Mouse (Mus musculus): ENCODE results near the gene Nwd2. TPM values are rescaled to one million over a fixed set of nuclear protein-coding genes. Genes with fewer than 3 reads are reported as not detected.

Gene Nwd2
- polyA plus RNA-seq, 1 experiment from 2014 or later, result 0.11 TPM

- no peaks in the 10 kb centered on the region for H3K36me3 ChIP-seq (ENCODE audit: insufficient read depth)
- no peaks in the 10 kb centered on the region for H3K9me3 ChIP-seq (ENCODE audit: low read depth, low read length)
- H3K4me2 ChIP-seq, result no peak overlapping the region
- 74% methylated on average over 2 of the region's 2 CpGs for whole genome bisulfite sequencing
- DNase-seq, result no peak
- no peak for TF ChIP-seq CTCF (IDR thresholded peaks at IDR 0.05; ENCODE audit: low read depth)
- H3K27me3 ChIP-seq (ENCODE audit: insufficient read depth, low read length), result no peaks in the 10 kb centered on the region
- no peak for ATAC-seq (ENCODE audit: insufficient read depth)
- H3K4me3 ChIP-seq (ENCODE audit: low read depth, low read length), result no peak overlapping the region
- no peak overlapping the region for H3K27ac ChIP-seq (ENCODE audit: low read depth)
- no peaks in the 10 kb centered on the region for H3K4me1 ChIP-seq (ENCODE audit: insufficient read depth)
- H3K9ac ChIP-seq, result no peak overlapping the region
Measured at GRCm38 (mm10) chr5:63696784-63697183, 47.9 kb downstream of the Nwd2 start.

DNA sequence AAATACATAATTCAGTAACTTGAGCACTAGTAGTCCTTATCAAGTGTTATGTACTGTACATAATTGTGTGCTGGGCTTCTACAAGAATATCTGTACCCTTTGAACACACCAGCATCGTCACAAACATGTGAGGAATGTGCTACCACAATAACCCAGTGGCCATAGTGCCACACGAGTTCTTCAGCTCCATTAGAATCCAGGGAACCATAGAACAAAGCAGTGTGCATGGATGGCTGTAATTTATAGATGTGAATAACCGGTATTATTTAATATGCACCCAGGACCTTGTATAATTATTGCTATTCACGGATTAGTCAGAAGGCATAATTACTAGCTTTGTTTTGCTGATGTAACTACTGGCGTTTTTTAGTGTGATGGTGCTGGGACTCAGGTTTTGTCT, 48.3 kb downstream of the Nwd2 start:
- no peak for DNase-seq
- no peak overlapping the region for H3K27ac ChIP-seq (ENCODE audit: low read depth)
- H3K4me2 ChIP-seq, result no peak overlapping the region
- WGBS, result 68% methylated on average over 5 of the region's 5 CpGs
- H3K4me1 ChIP-seq (ENCODE audit: insufficient read depth), result no peaks in the 10 kb centered on the region
- no peak overlapping the region for H3K9ac ChIP-seq
- TF ChIP-seq CTCF (IDR thresholded peaks at IDR 0.05; ENCODE audit: low read depth), result no peak
- no peaks in the 10 kb centered on the region for H3K9me3 ChIP-seq (ENCODE audit: low read depth, low read length)
- no peak overlapping the region for H3K4me3 ChIP-seq (ENCODE audit: low read depth, low read length)
- no peaks in the 10 kb centered on the region for H3K36me3 ChIP-seq (ENCODE audit: insufficient read depth)
- ATAC-seq (ENCODE audit: insufficient read depth), result no peak
- H3K27me3 ChIP-seq (ENCODE audit: insufficient read depth, low read length), result no peaks in the 10 kb centered on the region

DNA sequence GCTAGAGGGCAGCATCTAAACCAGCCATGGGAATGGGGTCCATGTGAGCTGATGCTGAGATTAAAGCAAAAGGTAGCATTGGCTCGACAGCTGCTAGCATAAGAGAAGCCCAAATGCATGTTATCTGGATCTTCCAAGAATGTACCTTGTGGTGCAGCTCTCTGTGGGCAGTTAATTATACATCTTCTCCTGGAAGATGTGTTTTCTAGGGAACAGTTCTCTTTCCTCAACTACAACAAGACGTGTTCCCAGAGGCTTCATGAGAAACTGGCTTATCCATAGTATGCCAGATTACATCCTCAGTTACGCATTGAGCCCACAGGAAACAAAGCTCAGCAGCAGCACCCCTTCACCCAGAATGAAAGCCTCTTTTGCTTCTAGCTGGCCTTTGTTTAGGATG, 80.1 kb downstream of the Nwd2 start:
- H3K4me1 ChIP-seq (ENCODE audit: insufficient read depth), result no peaks in the 10 kb centered on the region
- WGBS, result 76% methylated on average over 3 of the region's 3 CpGs
- no peak overlapping the region for H3K27ac ChIP-seq (ENCODE audit: low read depth)
- no peak for TF ChIP-seq CTCF (IDR thresholded peaks at IDR 0.05; ENCODE audit: low read depth)
- no peaks in the 10 kb centered on the region for H3K36me3 ChIP-seq (ENCODE audit: insufficient read depth)
- H3K9me3 ChIP-seq (ENCODE audit: low read depth, low read length), result no peaks in the 10 kb centered on the region
- H3K27me3 ChIP-seq (ENCODE audit: insufficient read depth, low read length), result no peaks in the 10 kb centered on the region
- no peak for DNase-seq
- H3K4me2 ChIP-seq, result no peak overlapping the region
- H3K4me3 ChIP-seq (ENCODE audit: low read depth, low read length), result no peak overlapping the region
- no peak for ATAC-seq (ENCODE audit: insufficient read depth)
- no peak overlapping the region for H3K9ac ChIP-seq

DNA sequence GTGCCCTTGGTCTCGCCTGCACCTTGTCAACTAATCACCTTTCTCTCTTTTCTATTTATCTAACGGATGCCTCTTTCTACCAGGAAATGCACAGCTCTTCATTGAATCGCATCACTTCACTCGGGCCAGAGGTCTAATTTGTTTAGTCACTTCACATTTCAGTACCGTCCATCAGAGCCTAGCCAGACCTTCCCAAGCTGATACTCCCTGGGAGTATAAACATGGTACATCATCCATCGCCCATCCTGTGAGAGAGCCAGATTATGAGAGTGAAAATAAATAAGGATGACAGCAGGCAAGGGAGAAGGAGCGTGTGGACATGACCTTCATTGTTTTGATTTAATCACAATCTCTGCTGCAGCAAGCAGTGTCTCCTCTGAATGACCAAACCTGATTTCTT, 86.6 kb downstream of the Nwd2 start:
- no peak for TF ChIP-seq CTCF (IDR thresholded peaks at IDR 0.05; ENCODE audit: low read depth)
- H3K4me1 ChIP-seq (ENCODE audit: insufficient read depth), result no peaks in the 10 kb centered on the region
- H3K27ac ChIP-seq (ENCODE audit: low read depth), result no peak overlapping the region
- no peak for DNase-seq
- no peaks in the 10 kb centered on the region for H3K36me3 ChIP-seq (ENCODE audit: insufficient read depth)
- no peak overlapping the region for H3K4me3 ChIP-seq (ENCODE audit: low read depth, low read length)
- 21% methylated on average over 7 of the region's 7 CpGs for WGBS
- ATAC-seq (ENCODE audit: insufficient read depth), result no peak
- H3K4me2 ChIP-seq, result no peak overlapping the region
- no peaks in the 10 kb centered on the region for H3K27me3 ChIP-seq (ENCODE audit: insufficient read depth, low read length)
- no peaks in the 10 kb centered on the region for H3K9me3 ChIP-seq (ENCODE audit: low read depth, low read length)
- no peak overlapping the region for H3K9ac ChIP-seq

GRCm38 (mm10) chr5:63743426-63743825, 94.5 kb downstream of the Nwd2 start:
- no peak overlapping the region for H3K4me3 ChIP-seq (ENCODE audit: low read depth, low read length)
- no peak for DNase-seq
- 33% methylated on average over 2 of the region's 2 CpGs for WGBS
- no peaks in the 10 kb centered on the region for H3K4me1 ChIP-seq (ENCODE audit: insufficient read depth)
- H3K36me3 ChIP-seq (ENCODE audit: insufficient read depth), result no peaks in the 10 kb centered on the region
- no peak for TF ChIP-seq CTCF (IDR thresholded peaks at IDR 0.05; ENCODE audit: low read depth)
- H3K27me3 ChIP-seq (ENCODE audit: insufficient read depth, low read length), result no peaks in the 10 kb centered on the region
- H3K4me2 ChIP-seq, result no peak overlapping the region
- no peaks in the 10 kb centered on the region for H3K9me3 ChIP-seq (ENCODE audit: low read depth, low read length)
- no peak overlapping the region for H3K27ac ChIP-seq (ENCODE audit: low read depth)
- no peak for ATAC-seq (ENCODE audit: insufficient read depth)
- no peak overlapping the region for H3K9ac ChIP-seq

DNA sequence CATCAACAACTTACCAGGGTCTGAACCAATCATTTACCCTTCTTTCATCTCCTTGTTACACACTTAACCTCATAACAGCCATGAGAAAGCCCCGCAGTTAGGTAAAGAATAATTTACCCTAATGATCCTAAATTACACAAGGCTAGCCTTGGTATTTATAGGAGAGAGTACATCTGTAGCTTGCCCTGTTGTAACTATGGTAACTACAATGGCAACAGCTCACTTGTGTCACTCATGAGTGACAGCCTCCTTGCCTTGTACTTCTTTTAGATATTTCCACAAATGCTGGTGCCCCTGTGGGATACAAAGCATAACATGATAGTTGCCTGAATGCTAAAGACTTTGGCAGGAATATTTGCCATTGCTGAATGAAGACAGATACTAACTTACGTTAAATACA, 99.4 kb downstream of the Nwd2 start:
- Histone ChIP-seq H3K9ac (no peak overlapping the region), H3K4me3 (ENCODE audit: low read depth, low read length) (no peak overlapping the region), H3K27ac (ENCODE audit: low read depth) (no peak overlapping the region), H3K4me2 (no peak overlapping the region), H3K36me3 (ENCODE audit: insufficient read depth) (no peaks in the 10 kb centered on the region), H3K4me1 (ENCODE audit: insufficient read depth) (no peaks in the 10 kb centered on the region), H3K27me3 (ENCODE audit: insufficient read depth, low read length) (no peaks in the 10 kb centered on the region), H3K9me3 (ENCODE audit: low read depth, low read length) (no peaks in the 10 kb centered on the region)
- 69% methylated on average over 2 of the region's 2 CpGs for WGBS
- ATAC-seq (ENCODE audit: insufficient read depth) (no peak), DNase-seq (no peak)
- no peak for TF ChIP-seq CTCF (IDR thresholded peaks at IDR 0.05; ENCODE audit: low read depth)

DNA sequence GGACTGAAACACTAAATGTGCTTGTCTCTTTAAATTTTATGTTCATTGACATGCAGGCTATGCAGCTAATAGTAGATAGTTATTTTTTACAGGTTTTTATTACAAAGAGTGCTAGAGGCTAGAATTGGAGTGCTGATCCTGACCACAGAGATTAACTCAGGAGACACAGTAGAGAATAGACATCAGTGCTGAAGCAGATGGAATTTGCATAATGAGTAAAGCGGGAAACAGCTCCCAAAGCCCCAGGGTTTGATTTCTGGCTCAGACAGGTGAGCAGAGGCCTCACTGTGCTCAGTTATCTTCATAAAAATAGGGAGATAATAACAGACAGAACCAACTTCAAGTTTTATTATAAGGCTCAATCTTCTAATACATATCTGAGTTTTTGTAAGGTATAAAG, 99.9 kb downstream of the Nwd2 start:
- Histone ChIP-seq H3K27ac (ENCODE audit: low read depth) (no peak overlapping the region), H3K4me2 (no peak overlapping the region), H3K9ac (no peak overlapping the region), H3K4me3 (ENCODE audit: low read depth, low read length) (no peak overlapping the region), H3K9me3 (ENCODE audit: low read depth, low read length) (no peaks in the 10 kb centered on the region), H3K36me3 (ENCODE audit: insufficient read depth) (no peaks in the 10 kb centered on the region), H3K4me1 (ENCODE audit: insufficient read depth) (no peaks in the 10 kb centered on the region), H3K27me3 (ENCODE audit: insufficient read depth, low read length) (no peaks in the 10 kb centered on the region)
- 84% methylated on average over 1 of the region's 1 CpGs for WGBS
- TF ChIP-seq CTCF (IDR thresholded peaks at IDR 0.05; ENCODE audit: low read depth), result no peak
- ATAC-seq (ENCODE audit: insufficient read depth) (no peak), DNase-seq (no peak)
